Mouse (Mus musculus) cerebellum, adult 2 months (tissue): ENCODE data around the gene Afg1l. TPM values are rescaled to one million over a fixed set of nuclear protein-coding genes. Genes with fewer than 3 reads are reported as not detected.
A peak's percentile ranks its signal among the peaks of the same experiment; 100 is the strongest.

Experiments used
- DNase-seq, 2 experiments: peaks; one replicate each; pipeline ENCODE4 v3.0.0; 2021
- H3K27ac ChIP-seq: fragments of 200-500 bp; 2 replicates; pipeline ENCODE4 v1.5.1; 2012; ENCODE audit warnings: low read length, control low read depth, inconsistent platforms; ENCODE audit not compliant: insufficient read depth
- H3K27me3 ChIP-seq: fragments of 200-500 bp; 2 replicates; pipeline ENCODE4 v1.6.1; 2012; ENCODE audit warnings: inconsistent platforms, mild to moderate bottlenecking, low read length, moderate library complexity; ENCODE audit not compliant: control insufficient read depth, insufficient read depth
- H3K4me1 ChIP-seq: fragments of 200-500 bp; 2 replicates; pipeline ENCODE4 v1.6.1; 2011; ENCODE audit warnings: low read length; ENCODE audit not compliant: control insufficient read depth, insufficient read depth
- H3K4me3 ChIP-seq: fragments of 200-500 bp; replicated peaks from 2 replicates; pipeline ENCODE3; 2011; ENCODE audit warnings: mild to moderate bottlenecking, low read depth, low read length, control low read depth; ENCODE audit not compliant: insufficient read depth
- CTCF ChIP-seq: fragments of 200-500 bp; IDR thresholded peaks from 2 replicates; pipeline ENCODE4 v1.5.1; 2011; ENCODE audit warnings: low read depth, mild to moderate bottlenecking, control low read depth, low read length, moderate library complexity, borderline replicate concordance; ENCODE audit not compliant: insufficient read depth
- POLR2A ChIP-seq: fragments of 200-500 bp; IDR thresholded peaks from 2 replicates; pipeline ENCODE4 v1.6.1; 2011; ENCODE audit warnings: low read length, control low read depth, borderline replicate concordance; ENCODE audit not compliant: insufficient read depth
- WGBS: fragments of 180-500 bp; shearing (Covaris S2); methylation state at CpG from one replicate; pipeline ENCODE4 v1.1.7; 2018; 5-methylcytosine and 5-hydroxymethylcytosine counted together
- polyA plus RNA-seq: library from polyadenylated mRNA; depleted of rRNA; stranded (reverse); fragments of >200 nt; gene quantifications from 2 replicates; pipeline ENCODE4 v1.2.3, GENCODE M21; 2012

Gene Afg1l
- polyA plus RNA-seq, 1 experiment = 14.9 TPM

DNA sequence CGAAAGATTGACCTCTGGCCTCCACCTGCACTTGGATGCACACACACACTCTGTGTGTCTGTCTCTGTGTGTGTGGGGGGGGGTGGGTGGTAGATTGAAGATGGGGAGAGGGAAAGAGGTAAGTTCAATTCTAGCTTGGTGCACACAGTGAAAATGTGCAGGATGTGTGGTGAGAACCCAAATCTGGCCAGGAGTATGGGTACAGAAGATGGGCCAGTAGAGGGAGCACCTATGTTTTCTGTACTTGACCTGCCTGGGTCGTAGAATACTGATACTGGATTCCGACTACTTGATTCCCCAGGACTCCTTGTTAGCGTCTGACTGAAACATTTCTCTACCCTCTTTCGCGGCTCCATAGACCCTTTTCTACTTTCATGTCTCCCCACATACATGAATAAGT, 31.8 kb upstream of the Afg1l start:
- H3K4me3 ChIP-seq = no peak overlapping the region
- WGBS = 84% methylated on average over 6 of the region's 6 CpGs
- H3K27ac ChIP-seq = no peak overlapping the region
- no peaks in the 10 kb centered on the region for H3K27me3 ChIP-seq
- DNase-seq = no peak
- TF ChIP-seq CTCF = no peak
- H3K4me1 ChIP-seq = no peaks in the 10 kb centered on the region

DNA sequence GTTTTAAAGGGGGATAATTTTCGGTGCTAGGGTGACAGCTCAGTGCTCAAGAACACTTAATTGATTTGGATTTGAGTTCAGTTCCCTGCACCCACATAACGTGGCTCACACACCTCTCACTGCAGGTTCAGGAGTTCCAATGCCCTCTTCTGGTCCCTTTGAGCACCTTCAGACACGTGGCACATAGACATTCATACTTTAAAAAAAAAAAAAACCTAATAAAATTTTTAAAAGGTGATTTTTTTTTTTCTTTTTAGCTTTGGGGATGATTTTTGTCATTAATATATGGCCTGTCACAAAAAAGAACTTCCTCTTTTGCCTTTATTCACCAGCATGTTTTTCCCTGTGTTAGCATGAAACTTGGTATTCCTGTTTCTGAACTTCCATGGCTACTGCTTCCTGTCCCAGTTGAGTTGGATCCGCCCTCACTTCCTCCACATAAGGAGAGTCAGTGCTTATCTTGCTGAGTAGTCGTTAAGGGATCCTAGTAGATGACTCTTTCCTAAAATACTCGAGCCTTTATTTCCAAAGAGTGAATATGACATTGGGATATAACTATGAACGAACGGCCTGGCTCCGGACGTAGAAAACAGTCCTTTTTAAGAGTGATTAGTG, 25.8 kb upstream of the Afg1l start:
- no peak for DNase-seq
- no peaks in the 10 kb centered on the region for H3K27me3 ChIP-seq
- no peaks in the 10 kb centered on the region; the same call in 1 of the 2 replicates for H3K4me1 ChIP-seq
- H3K4me3 ChIP-seq = no peak overlapping the region
- 83% methylated on average over 10 of the region's 10 CpGs for WGBS
- no peak overlapping the region for H3K27ac ChIP-seq
- no peak for TF ChIP-seq CTCF
- no peak for TF ChIP-seq POLR2A

DNA sequence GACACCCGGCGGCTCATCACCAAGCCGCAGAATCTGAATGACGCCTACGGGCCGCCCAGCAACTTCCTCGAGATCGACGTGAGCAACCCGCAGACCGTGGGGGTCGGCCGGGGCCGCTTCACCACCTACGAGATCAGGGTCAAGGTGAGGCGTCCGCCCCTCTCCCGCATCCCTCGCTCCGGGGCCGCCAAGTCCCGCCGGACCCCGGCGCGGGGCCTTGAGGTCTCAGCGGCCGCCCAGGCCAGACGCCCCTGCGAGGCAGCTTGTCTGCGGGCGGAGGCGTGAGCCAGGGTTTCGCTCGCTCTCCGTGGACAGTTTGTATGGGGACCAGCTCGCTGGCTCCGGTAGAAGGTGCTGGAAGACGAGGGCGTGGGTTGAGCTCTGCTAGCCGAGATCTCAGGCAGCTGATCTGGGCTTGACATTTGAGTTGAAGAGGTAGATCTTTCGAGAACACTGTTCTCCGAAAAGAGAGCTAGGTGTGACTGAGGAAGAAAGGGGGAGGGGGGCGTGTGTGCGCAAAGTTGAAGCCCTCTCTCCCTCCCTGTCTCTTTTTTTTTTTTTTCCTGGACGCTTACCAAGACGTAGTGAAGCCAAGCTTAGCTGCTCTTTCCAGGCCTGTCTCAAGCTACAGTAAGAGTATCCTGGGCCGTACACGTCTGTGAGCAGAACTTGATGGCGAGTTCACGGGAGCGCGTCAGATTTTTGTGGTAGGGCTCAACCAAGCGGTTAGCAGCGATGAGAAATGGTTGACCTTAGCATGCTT, 24.2 kb upstream of the Afg1l start:
- peak overlapping the region; percentile 68 for H3K4me3 ChIP-seq
- peak in 1 of 2 experiments; percentile 73 for DNase-seq
- H3K27ac ChIP-seq = peak overlapping the region; percentile 88
- TF ChIP-seq CTCF (no peak), POLR2A (no peak)
- H3K4me1 ChIP-seq = no peaks in the 10 kb centered on the region; the same call in 1 of the 2 replicates
- no peaks in the 10 kb centered on the region for H3K27me3 ChIP-seq
- under 1% methylated on average over 50 of the region's 55 CpGs for WGBS

DNA sequence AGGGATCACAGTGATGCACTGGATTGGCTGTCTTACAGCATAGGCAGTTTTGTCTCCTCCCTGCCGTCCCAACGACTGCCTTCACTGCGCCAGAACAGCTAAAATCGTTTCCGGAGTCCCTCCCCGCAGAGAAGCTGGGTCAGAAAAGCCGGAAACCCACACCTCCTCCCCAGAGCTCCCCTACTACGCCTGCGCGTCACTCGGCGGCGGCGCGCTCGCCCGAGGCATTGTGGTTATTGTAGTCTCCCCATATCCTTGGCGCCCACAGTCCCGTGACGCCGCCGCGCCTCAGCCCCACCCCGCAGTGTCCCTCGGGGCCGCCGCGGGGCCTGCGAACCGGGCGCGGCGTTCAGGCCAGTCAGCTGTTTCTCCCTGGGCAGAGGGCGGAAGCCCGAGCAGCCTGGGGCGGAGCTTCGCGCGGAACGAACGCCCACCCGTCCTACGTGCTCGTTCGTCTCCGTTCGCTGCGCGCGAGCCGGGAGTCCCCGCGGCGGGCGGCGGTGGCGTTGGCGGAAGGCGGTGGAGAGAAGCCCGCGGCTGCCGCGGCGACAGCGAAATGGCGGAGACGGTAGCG, 23.5 kb upstream of the Afg1l start, which contains the start of gene Snx3:
TSS of gene Snx3 (plus strand) at position 256 of the 574 bp plus-strand sequence.
- Histone ChIP-seq H3K4me1 (no peaks in the 10 kb centered on the region; the same call in 1 of the 2 replicates), H3K4me3 (peak within 1 kb of the TSS; percentile 68), H3K27ac (peak within 1 kb of the TSS; percentile 88), H3K27me3 (no peaks in the 10 kb centered on the region)
- DNase-seq = peak; percentile 97
- WGBS = under 1% methylated on average over 67 of the region's 68 CpGs
- TF ChIP-seq CTCF (no peak), POLR2A (peak; percentile 63)

DNA sequence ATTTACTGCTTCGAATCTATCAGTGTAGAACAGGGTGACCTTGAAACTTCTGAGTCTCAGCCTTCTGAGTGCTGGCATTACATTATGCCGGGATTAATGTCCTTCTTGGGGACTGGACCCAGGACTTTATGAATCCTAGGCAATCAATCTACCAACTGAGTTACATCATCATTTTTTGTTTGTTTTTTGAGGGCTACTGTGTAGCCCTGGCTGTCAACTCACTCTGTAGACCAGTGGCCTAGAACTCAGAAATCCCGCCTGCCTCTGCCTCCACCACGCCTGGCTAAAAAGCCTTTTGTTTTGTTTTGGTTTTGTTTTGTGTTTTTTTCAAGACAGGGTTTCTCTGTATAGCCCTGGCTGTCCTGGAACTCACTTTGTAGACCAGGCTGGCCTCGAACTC, 22.8 kb upstream of the Afg1l start:
- no peak for TF ChIP-seq POLR2A
- TF ChIP-seq CTCF = no peak
- no peaks in the 10 kb centered on the region; the same call in 1 of the 2 replicates for H3K4me1 ChIP-seq
- DNase-seq = no peak
- H3K27ac ChIP-seq = peak overlapping the region; percentile 43; the same call in 1 of the 2 replicates
- H3K27me3 ChIP-seq = no peaks in the 10 kb centered on the region
- 89% methylated on average over 5 of the region's 5 CpGs for WGBS
- no peak overlapping the region for H3K4me3 ChIP-seq

DNA sequence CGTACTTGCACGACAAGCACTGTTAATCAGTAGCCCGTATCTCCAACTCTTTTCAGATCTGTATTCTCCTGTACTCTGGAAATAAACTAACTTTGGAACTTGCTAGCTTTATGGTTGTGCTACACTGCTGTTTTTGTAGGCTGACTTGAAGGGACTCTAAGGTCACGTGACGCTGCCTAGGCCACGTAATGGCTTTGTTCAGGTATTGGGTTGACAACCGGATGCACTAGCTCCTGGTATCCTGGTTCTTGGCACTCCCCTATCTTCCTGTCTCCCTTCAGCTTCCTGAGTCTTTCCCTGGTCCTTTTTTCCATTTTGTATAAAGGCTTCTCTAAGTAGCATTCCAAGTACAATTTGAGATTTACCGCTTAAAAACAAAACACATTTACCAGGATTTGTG, 22.2 kb upstream of the Afg1l start:
- Histone ChIP-seq H3K4me3 (no peak overlapping the region), H3K27ac (no peak overlapping the region), H3K4me1 (no peaks in the 10 kb centered on the region; the same call in 1 of the 2 replicates), H3K27me3 (no peaks in the 10 kb centered on the region)
- no peak for DNase-seq
- WGBS = 96% methylated on average over 8 of the region's 8 CpGs
- TF ChIP-seq CTCF = no peak
- no peak for TF ChIP-seq POLR2A

DNA sequence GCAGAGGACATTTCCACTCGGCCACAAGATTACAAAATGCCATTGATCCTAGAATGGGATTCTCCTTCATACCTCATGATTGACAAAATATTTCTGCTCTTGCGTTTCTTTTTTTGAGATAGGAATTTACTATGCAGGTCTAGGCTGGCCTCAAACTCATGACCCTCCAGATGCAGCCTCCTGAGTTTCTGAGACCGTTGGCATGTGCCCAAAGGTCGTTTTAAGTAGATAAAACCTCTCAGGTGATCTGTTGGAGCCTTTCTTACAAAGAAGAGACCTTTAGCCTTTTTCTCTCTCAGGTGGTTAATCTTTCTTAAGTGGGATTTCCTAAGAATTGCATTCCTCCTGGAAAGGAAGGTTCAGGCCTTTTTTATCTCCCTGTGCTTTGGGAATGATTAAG, 14.6 kb upstream of the Afg1l start:
- no peak for DNase-seq
- H3K27ac ChIP-seq = no peak overlapping the region
- TF ChIP-seq POLR2A (no peak), CTCF (no peak)
- no peaks in the 10 kb centered on the region for H3K27me3 ChIP-seq
- WGBS = 60% methylated on average over 4 of the region's 4 CpGs
- H3K4me3 ChIP-seq = no peak overlapping the region
- no peaks in the 10 kb centered on the region for H3K4me1 ChIP-seq
